Mouse (Mus musculus): ENCODE measurements around the gene Cdkn2b. TPM values are rescaled to one million over a fixed set of nuclear protein-coding genes. Genes with fewer than 3 reads are reported as not detected.

The Cdkn2b gene
- polyA plus RNA-seq (2015; fragmentation: Nextera tagmentation; extraction: Ambion mirVana), result 0.78 and 0.92 TPM in 2 replicates

GRCm38 (mm10) chr4:89310491-89311254, at the start of gene Cdkn2b:
Gene Cdkn2b, minus strand, starts transcription at chr4:89311039.
- H3K9ac ChIP-seq, result peak within 1 kb of the TSS; percentile 22; the same call in 1 of the 2 replicates
- no peaks in the 10 kb centered on the region for H3K36me3 ChIP-seq
- H3K4me1 ChIP-seq (replicated peaks), result peaks cover 12% of the 10 kb centered on the region
- H3K4me2 ChIP-seq, result peak within 1 kb of the TSS; percentile 67
- no peak within 1 kb of the TSS for H3K27ac ChIP-seq (replicated peaks)
- peaks cover 96% of the 10 kb centered on the region for H3K27me3 ChIP-seq
- under 1% methylated on average over 61 of the region's 61 CpGs for WGBS
- peak; percentile 90 for ATAC-seq (ENCODE audit: low read depth)
- H3K4me3 ChIP-seq, result peak within 1 kb of the TSS; percentile 38
- no peaks in the 10 kb centered on the region for H3K9me3 ChIP-seq

DNA sequence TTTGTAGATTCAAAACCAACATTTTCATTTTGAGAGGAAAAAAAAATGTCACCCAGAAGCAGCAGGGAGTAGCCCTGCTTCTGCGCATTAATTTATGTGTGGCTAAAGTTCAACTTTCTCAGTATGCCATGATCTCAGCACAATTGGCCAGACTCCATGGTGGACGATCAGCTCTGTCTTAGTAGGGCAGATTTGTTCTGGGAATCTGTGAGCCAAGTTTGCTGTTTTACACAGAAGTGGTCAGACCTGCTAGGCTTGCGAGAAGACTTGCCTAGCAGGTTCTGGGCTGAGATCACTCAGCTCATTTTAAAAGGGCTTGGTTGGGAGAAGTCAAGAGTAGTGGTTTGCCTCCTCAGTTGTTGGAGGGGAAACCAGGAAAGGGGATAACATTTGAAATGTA, 49.5 kb upstream of the Cdkn2b start:
- Histone ChIP-seq H3K27ac (replicated peaks) (no peak overlapping the region), H3K4me2 (no peak overlapping the region), H3K27me3 (no peaks in the 10 kb centered on the region), H3K9ac (no peak overlapping the region), H3K9me3 (no peaks in the 10 kb centered on the region), H3K4me3 (no peak overlapping the region), H3K4me1 (replicated peaks) (no peaks in the 10 kb centered on the region), H3K36me3 (no peaks in the 10 kb centered on the region)
- WGBS, result 74% methylated on average over 3 of the region's 3 CpGs
- no peak for ATAC-seq (ENCODE audit: low read depth)

GRCm38 (mm10) chr4:89359506-89359905, 48.7 kb upstream of the Cdkn2b start:
- WGBS, result 93% methylated on average over 6 of the region's 6 CpGs
- no peaks in the 10 kb centered on the region for H3K27me3 ChIP-seq
- H3K4me3 ChIP-seq, result no peak overlapping the region
- no peak overlapping the region for H3K9ac ChIP-seq
- no peak for ATAC-seq (ENCODE audit: low read depth)
- no peaks in the 10 kb centered on the region for H3K4me1 ChIP-seq (replicated peaks)
- no peak overlapping the region for H3K4me2 ChIP-seq
- H3K36me3 ChIP-seq, result no peaks in the 10 kb centered on the region
- H3K27ac ChIP-seq (replicated peaks), result no peak overlapping the region
- H3K9me3 ChIP-seq, result no peaks in the 10 kb centered on the region

- ATAC-seq (ENCODE audit: low read depth), result no peak
- Histone ChIP-seq H3K9ac (no peak overlapping the region), H3K9me3 (no peaks in the 10 kb centered on the region), H3K36me3 (no peaks in the 10 kb centered on the region), H3K4me3 (no peak overlapping the region), H3K4me2 (no peak overlapping the region), H3K27ac (replicated peaks) (no peak overlapping the region), H3K27me3 (no peaks in the 10 kb centered on the region), H3K4me1 (replicated peaks) (no peaks in the 10 kb centered on the region)
- 57% methylated on average over 9 of the region's 9 CpGs for WGBS
These were observed 43.1 kb upstream of the Cdkn2b start for GRCm38 (mm10) chr4:89353935-89354334.

GRCm38 (mm10) chr4:89353071-89353582, 42.3 kb upstream of the Cdkn2b start:
- Histone ChIP-seq H3K4me2 (no peak overlapping the region), H3K27me3 (no peaks in the 10 kb centered on the region), H3K27ac (replicated peaks) (no peak overlapping the region), H3K9ac (no peak overlapping the region), H3K9me3 (no peaks in the 10 kb centered on the region), H3K4me3 (no peak overlapping the region), H3K4me1 (replicated peaks) (no peaks in the 10 kb centered on the region), H3K36me3 (no peaks in the 10 kb centered on the region)
- ATAC-seq (ENCODE audit: low read depth), result no peak
- WGBS, result 86% methylated on average over 3 of the region's 3 CpGs

DNA sequence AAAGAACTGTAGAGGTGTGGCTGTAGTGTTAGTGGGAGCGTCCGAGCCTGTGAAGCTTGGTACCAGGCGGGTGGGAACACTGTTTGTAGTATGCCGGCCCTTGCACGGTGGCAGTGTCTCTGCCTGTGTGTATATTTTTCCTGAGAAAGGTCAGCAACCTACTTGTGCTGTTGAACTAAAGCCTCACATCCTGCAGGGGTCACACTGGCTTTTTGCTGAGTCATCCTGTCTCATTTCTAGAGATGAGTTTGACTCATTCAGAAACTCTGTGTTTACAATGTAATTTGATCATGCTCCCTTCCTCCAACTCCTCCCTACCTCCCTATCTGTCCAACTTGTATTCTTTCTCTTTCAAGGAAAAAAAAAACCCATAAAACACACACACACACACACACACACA, 40.6 kb upstream of the Cdkn2b start:
- no peak overlapping the region for H3K4me3 ChIP-seq
- ATAC-seq (ENCODE audit: low read depth), result no peak
- H3K9me3 ChIP-seq, result no peaks in the 10 kb centered on the region
- H3K9ac ChIP-seq, result no peak overlapping the region
- WGBS, result 52% methylated on average over 5 of the region's 5 CpGs
- H3K4me1 ChIP-seq (replicated peaks), result no peaks in the 10 kb centered on the region
- H3K4me2 ChIP-seq, result no peak overlapping the region
- no peaks in the 10 kb centered on the region for H3K36me3 ChIP-seq
- H3K27me3 ChIP-seq, result no peaks in the 10 kb centered on the region
- H3K27ac ChIP-seq (replicated peaks), result no peak overlapping the region

DNA sequence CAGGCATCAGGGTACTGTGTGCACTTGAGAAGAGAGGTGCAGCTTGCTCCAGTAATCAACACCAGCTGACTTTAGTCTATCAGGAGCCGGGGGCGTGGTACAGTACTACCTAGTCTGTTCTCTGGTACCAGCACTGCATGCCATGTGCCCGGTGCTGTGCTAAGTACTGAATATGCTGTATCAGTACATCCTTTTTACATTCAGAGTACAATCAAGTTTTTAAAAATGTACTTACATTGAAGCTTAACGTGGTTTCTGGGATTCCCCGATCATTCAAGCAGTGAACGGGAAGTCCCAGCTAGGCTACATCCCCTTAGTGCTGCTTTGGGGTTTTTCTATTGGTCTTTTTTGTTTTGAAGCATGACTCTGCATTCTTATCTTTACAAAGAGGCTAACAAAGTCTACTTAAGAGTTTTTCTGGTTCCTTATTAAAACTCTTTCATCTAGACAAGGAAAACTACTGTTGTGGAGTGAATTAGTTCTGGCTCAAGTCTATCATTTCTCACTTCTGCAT, 40.2 kb upstream of the Cdkn2b start:
- no peak overlapping the region for H3K4me2 ChIP-seq
- H3K4me1 ChIP-seq (replicated peaks), result no peaks in the 10 kb centered on the region
- no peak overlapping the region for H3K4me3 ChIP-seq
- H3K27me3 ChIP-seq, result no peaks in the 10 kb centered on the region
- ATAC-seq (ENCODE audit: low read depth), result no peak
- H3K27ac ChIP-seq (replicated peaks), result no peak overlapping the region
- H3K9ac ChIP-seq, result no peak overlapping the region
- WGBS, result 79% methylated on average over 6 of the region's 6 CpGs
- H3K9me3 ChIP-seq, result no peaks in the 10 kb centered on the region
- no peaks in the 10 kb centered on the region for H3K36me3 ChIP-seq

GRCm38 (mm10) chr4:89350391-89350790, 39.6 kb upstream of the Cdkn2b start:
- Histone ChIP-seq H3K27ac (replicated peaks) (no peak overlapping the region), H3K9me3 (no peaks in the 10 kb centered on the region), H3K4me1 (replicated peaks) (no peaks in the 10 kb centered on the region), H3K4me3 (no peak overlapping the region), H3K9ac (no peak overlapping the region), H3K4me2 (no peak overlapping the region), H3K36me3 (no peaks in the 10 kb centered on the region), H3K27me3 (no peaks in the 10 kb centered on the region)
- no peak for ATAC-seq (ENCODE audit: low read depth)
- WGBS, result 64% methylated on average over 9 of the region's 9 CpGs

GRCm38 (mm10) chr4:89348842-89349241, 38.0 kb upstream of the Cdkn2b start:
- H3K36me3 ChIP-seq, result no peaks in the 10 kb centered on the region
- H3K27me3 ChIP-seq, result no peaks in the 10 kb centered on the region
- H3K4me2 ChIP-seq, result no peak overlapping the region
- no peak for ATAC-seq (ENCODE audit: low read depth)
- H3K4me3 ChIP-seq, result no peak overlapping the region
- H3K9ac ChIP-seq, result no peak overlapping the region
- no peaks in the 10 kb centered on the region for H3K4me1 ChIP-seq (replicated peaks)
- no peak overlapping the region for H3K27ac ChIP-seq (replicated peaks)
- 73% methylated on average over 5 of the region's 5 CpGs for WGBS
- no peaks in the 10 kb centered on the region for H3K9me3 ChIP-seq

- Histone ChIP-seq H3K4me3 (no peak overlapping the region), H3K27me3 (peaks cover 68% of the 10 kb centered on the region), H3K9ac (no peak overlapping the region), H3K9me3 (no peaks in the 10 kb centered on the region), H3K4me1 (replicated peaks) (peaks cover 12% of the 10 kb centered on the region), H3K27ac (replicated peaks) (no peak overlapping the region), H3K4me2 (no peak overlapping the region), H3K36me3 (no peaks in the 10 kb centered on the region)
- 14% methylated on average over 13 of the region's 13 CpGs for WGBS
- ATAC-seq (ENCODE audit: low read depth), result no peak
These were observed 2.6 kb upstream of the Cdkn2b start for GRCm38 (mm10) chr4:89313461-89313860.

DNA sequence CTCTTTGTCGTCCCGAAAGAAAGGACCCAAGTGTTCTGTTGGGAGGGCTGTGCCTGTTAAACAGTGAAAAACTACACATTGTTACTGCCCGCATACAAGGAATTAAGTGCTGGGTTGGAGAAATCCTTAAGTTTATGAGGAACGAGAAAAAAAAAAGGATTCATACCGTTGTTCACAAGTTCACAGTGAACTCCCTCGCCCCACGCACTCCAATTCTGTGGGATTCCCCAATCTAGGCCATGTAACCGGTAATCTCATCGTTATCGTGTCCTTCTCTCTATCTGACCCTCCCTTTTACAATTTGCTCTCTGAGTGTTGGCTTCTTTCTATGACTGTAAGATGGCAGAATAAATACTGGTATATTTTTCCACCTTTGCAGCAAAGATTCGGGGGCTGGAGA, 843 bp downstream of the Cdkn2b start:
- H3K9ac ChIP-seq, result no peak overlapping the region
- no peaks in the 10 kb centered on the region for H3K36me3 ChIP-seq
- H3K4me3 ChIP-seq, result peak overlapping the region; percentile 38; the same call in 1 of the 2 replicates
- no peaks in the 10 kb centered on the region for H3K9me3 ChIP-seq
- peaks cover 12% of the 10 kb centered on the region for H3K4me1 ChIP-seq (replicated peaks)
- H3K4me2 ChIP-seq, result peak overlapping the region; percentile 67
- under 1% methylated on average over 11 of the region's 11 CpGs for WGBS
- peaks cover 99% of the 10 kb centered on the region for H3K27me3 ChIP-seq
- no peak overlapping the region for H3K27ac ChIP-seq (replicated peaks)
- no peak for ATAC-seq (ENCODE audit: low read depth)

DNA sequence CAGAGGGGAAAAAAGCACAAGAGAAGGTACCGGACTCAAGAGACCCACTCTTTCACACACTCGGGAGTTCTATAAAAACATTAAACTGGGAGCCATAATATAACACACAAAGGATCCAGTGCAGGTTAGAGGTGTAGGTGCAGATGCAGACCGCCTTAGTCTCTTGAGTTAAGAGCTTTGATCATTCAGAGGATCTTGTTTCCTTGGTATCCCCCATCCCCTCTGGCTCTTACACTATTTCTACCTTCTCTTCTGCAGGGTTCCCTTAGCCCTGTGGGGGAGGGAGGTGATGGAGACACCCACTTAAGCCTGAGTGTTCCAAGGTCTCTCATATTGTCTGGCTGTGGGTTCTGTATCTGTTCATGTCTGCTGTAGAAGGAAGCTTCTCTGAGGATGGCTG, 2.8 kb downstream of the Cdkn2b start:
- no peak overlapping the region for H3K27ac ChIP-seq (replicated peaks)
- ATAC-seq (ENCODE audit: low read depth), result no peak
- no peak overlapping the region for H3K4me2 ChIP-seq
- no peak overlapping the region for H3K9ac ChIP-seq
- no peak overlapping the region for H3K4me3 ChIP-seq
- WGBS, result 4% methylated on average over 3 of the region's 3 CpGs
- peaks cover 99% of the 10 kb centered on the region for H3K27me3 ChIP-seq
- H3K9me3 ChIP-seq, result no peaks in the 10 kb centered on the region
- peaks cover 12% of the 10 kb centered on the region for H3K4me1 ChIP-seq (replicated peaks)
- H3K36me3 ChIP-seq, result no peaks in the 10 kb centered on the region
